24 mouse cellular contexts compared by ENCODE assay signal in the genomic region with DNA sequence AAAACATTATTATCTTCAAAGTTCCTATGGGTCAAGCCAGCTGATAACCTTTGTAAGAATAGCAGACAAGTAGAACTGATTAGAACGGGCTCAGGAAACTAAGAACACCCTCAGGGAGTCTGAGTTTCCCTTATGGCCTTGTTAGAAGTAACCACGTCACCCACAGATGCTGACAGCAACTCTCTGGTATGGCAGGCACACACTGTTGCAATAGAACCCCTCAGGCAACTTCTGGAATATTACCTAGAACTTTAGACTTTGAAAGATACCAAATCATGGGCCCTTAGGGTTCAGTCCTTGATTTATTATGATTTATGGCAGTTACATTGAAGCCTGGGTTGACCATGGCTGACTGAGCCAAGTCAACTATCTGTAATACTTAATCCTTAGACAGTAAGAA. TPM values are rescaled to one million over a fixed set of nuclear protein-coding genes. Genes with fewer than 3 reads are reported as not detected.
DNase-seq lines count a peak whose midpoint lies in the region; ATAC-seq and TF ChIP-seq lines count a peak whose summit lies in the region.
"Had no signal": no experiment of that assay in that cellular context is flagged by ENCODE, and none has a peak within 500 bp of the region (broad histone marks: within the 10 kb centered on the region; RNA-seq: fewer than 3 reads in every experiment).

No protein-coding gene starts in this region.

- H3K36me3 ChIP-seq in kidney, postnatal 0 days (ENCODE audit: insufficient read depth, low read length), result no peaks in the 10 kb centered on the region
- no peaks in the 10 kb centered on the region for H3K36me3 ChIP-seq in intestine, embryonic 16.5 days (ENCODE audit: control insufficient read depth, insufficient read depth, low read length)
- H3K36me3 ChIP-seq: embryonic facial prominence, embryonic 15.5 days; forebrain, embryonic 15.5 days; heart, embryonic 13.5 days; hindbrain, embryonic 15.5 days had no signal

- no peak overlapping the region for H3K4me3 ChIP-seq in kidney, postnatal 0 days (replicated peaks; ENCODE audit: low read depth, low read length)
- H3K4me3 ChIP-seq in intestine, embryonic 16.5 days (ENCODE audit: low read length), result no peak overlapping the region
- H3K4me3 ChIP-seq: embryonic facial prominence, embryonic 15.5 days; forebrain, embryonic 15.5 days; heart, embryonic 13.5 days; hindbrain, embryonic 15.5 days had no signal

- 0 out of 2 replicates have a peak, but pooled peaks have one; percentile 40 for ATAC-seq in kidney, postnatal 0 days (replicated peaks; ENCODE audit: low FRiP score, low read depth)
- peak; percentile 81 for ATAC-seq in intestine, embryonic 16.5 days
- ATAC-seq: forebrain, embryonic 15.5 days had no signal

- H3K4me2 ChIP-seq in kidney, postnatal 0 days (ENCODE audit: low read length), result no peak overlapping the region
- no peak overlapping the region for H3K4me2 ChIP-seq in intestine, embryonic 16.5 days (ENCODE audit: low read depth, low read length)
- H3K4me2 ChIP-seq: embryonic facial prominence, embryonic 15.5 days; forebrain, embryonic 15.5 days; heart, embryonic 13.5 days; hindbrain, embryonic 15.5 days had no signal

- no peak overlapping the region for H3K9ac ChIP-seq in kidney, postnatal 0 days (ENCODE audit: low read depth, low read length)
- H3K9ac ChIP-seq in intestine, embryonic 16.5 days (ENCODE audit: low read depth, low read length), result no peak overlapping the region
- H3K9ac ChIP-seq: embryonic facial prominence, embryonic 15.5 days; forebrain, embryonic 15.5 days; heart, embryonic 13.5 days; hindbrain, embryonic 15.5 days had no signal

- no peaks in the 10 kb centered on the region for H3K27me3 ChIP-seq in kidney, postnatal 0 days (ENCODE audit: insufficient read depth, low read length)
- no peaks in the 10 kb centered on the region for H3K27me3 ChIP-seq in intestine, embryonic 16.5 days (replicated peaks; ENCODE audit: control insufficient read depth, insufficient read depth, low read length)
- H3K27me3 ChIP-seq: embryonic facial prominence, embryonic 15.5 days; forebrain, embryonic 15.5 days; heart, embryonic 13.5 days; hindbrain, embryonic 15.5 days had no signal

- no peak for DNase-seq in kidney, postnatal 0 days (ENCODE audit: low spot score)
- DNase-seq in kidney, postnatal 36 days, result no peak
- peak; percentile 60 for DNase-seq in NIH3T3 (ENCODE audit: low read depth)
- DNase-seq in frontal cortex, postnatal 25 days (ENCODE audit: low spot score in 2 of 2), result no peak
- DNase-seq in adrenal gland, adult (ENCODE audit: inconsistent age in 2 of 2, low spot score in 1 of 2), result no peak
- DNase-seq: adrenal gland, adult 8-10 months; cerebellum, adult 11 months; cerebellum, adult 8-10 months; cerebellum, postnatal 14 days; embryo, embryonic 11 days; gastrocnemius, postnatal 10 days; heart, postnatal 36 days had no signal

- no peak for TF ChIP-seq CTCF in kidney, postnatal 0 days (IDR thresholded peaks at IDR 0.05; ENCODE audit: low read depth)

- 56% methylated on average over 2 of the region's 2 CpGs for WGBS in kidney, postnatal 0 days
- 41% methylated on average over 2 of the region's 2 CpGs for WGBS in intestine, embryonic 16.5 days

- no peaks in the 10 kb centered on the region for H3K9me3 ChIP-seq in kidney, postnatal 0 days (replicated peaks; ENCODE audit: low read length)
- no peaks in the 10 kb centered on the region for H3K9me3 ChIP-seq in intestine, embryonic 16.5 days (ENCODE audit: control insufficient read depth, low read length)
- H3K9me3 ChIP-seq: embryonic facial prominence, embryonic 15.5 days; forebrain, embryonic 15.5 days; hindbrain, embryonic 15.5 days had no signal

- no peak overlapping the region for H3K27ac ChIP-seq in kidney, postnatal 0 days
- H3K27ac ChIP-seq in intestine, embryonic 16.5 days (ENCODE audit: low read length), result no peak overlapping the region
- H3K27ac ChIP-seq: embryonic facial prominence, embryonic 15.5 days; forebrain, embryonic 15.5 days; heart, embryonic 13.5 days; hindbrain, embryonic 15.5 days had no signal

- no peaks in the 10 kb centered on the region for H3K4me1 ChIP-seq in kidney, postnatal 0 days (replicated peaks; ENCODE audit: insufficient read depth, low read length)
- no peaks in the 10 kb centered on the region for H3K4me1 ChIP-seq in intestine, embryonic 16.5 days (ENCODE audit: control insufficient read depth, insufficient read depth, low read length)
- H3K4me1 ChIP-seq: embryonic facial prominence, embryonic 15.5 days; forebrain, embryonic 15.5 days; heart, embryonic 13.5 days; hindbrain, embryonic 15.5 days had no signal

RNA-seq across cellular contexts. Expression of gene D630023F18Rik, which starts 23.6 kb away (rescaled TPM):
- polyA plus RNA-seq in kidney, postnatal 0 days (2015; fragmentation: Nextera tagmentation; extraction: Ambion mirVana), result 3.3 and 3.9 TPM in 2 replicates
- 0.34 TPM in 1 of 2 replicates, not detected in the other for polyA plus RNA-seq in intestine, embryonic 16.5 days (2015; fragmentation: Nextera tagmentation; extraction: Ambion mirVana)
- polyA plus RNA-seq: C2C12; heart, postnatal 0 days; hindbrain, embryonic 11.5 days had no signal

RNA-seq across cellular contexts. Expression of gene Gm28845, which starts 27.2 kb away (rescaled TPM):
- polyA plus RNA-seq in kidney, postnatal 0 days (2015; fragmentation: Nextera tagmentation; extraction: Ambion mirVana), result not detected in 2 replicates
- not detected in 2 replicates for polyA plus RNA-seq in intestine, embryonic 16.5 days (2015; fragmentation: Nextera tagmentation; extraction: Ambion mirVana)
- polyA plus RNA-seq: C2C12; embryonic facial prominence, embryonic 11.5 days; embryonic facial prominence, embryonic 15.5 days; forebrain, embryonic 11.5 days; forebrain, embryonic 15.5 days; gonadal fat pad, adult 2 months; heart, embryonic 13.5 days; heart, postnatal 0 days; hindbrain, embryonic 11.5 days; hindbrain, embryonic 15.5 days had no signal

RNA-seq across cellular contexts. Expression of gene Idh1, which starts 39.7 kb away (rescaled TPM):
- 292 and 296 TPM in 2 replicates for polyA plus RNA-seq in kidney, postnatal 0 days (2015; fragmentation: Nextera tagmentation; extraction: Ambion mirVana)
- polyA plus RNA-seq in intestine, embryonic 16.5 days (2015; fragmentation: Nextera tagmentation; extraction: Ambion mirVana), result 302 and 321 TPM in 2 replicates

RNA-seq across cellular contexts. Expression of gene Pikfyve, which starts 39.9 kb away (rescaled TPM):
- 9.2 and 9.8 TPM in 2 replicates for polyA plus RNA-seq in kidney, postnatal 0 days (2015; fragmentation: Nextera tagmentation; extraction: Ambion mirVana)
- 6.2 and 8.8 TPM in 2 replicates for polyA plus RNA-seq in intestine, embryonic 16.5 days (2015; fragmentation: Nextera tagmentation; extraction: Ambion mirVana)

RNA-seq across cellular contexts. Expression of gene Cryga, which starts 43.4 kb away (rescaled TPM):
- polyA plus RNA-seq in kidney, postnatal 0 days (2015; fragmentation: Nextera tagmentation; extraction: Ambion mirVana), result not detected in 2 replicates
- polyA plus RNA-seq in intestine, embryonic 16.5 days (2015; fragmentation: Nextera tagmentation; extraction: Ambion mirVana), result not detected in 2 replicates
- polyA plus RNA-seq: brain, embryonic 14.5 days; C2C12; embryonic facial prominence, embryonic 11.5 days; forebrain, embryonic 11.5 days; forebrain, embryonic 15.5 days; gonadal fat pad, adult 2 months; heart, embryonic 13.5 days; heart, postnatal 0 days; hindbrain, embryonic 11.5 days had no signal
